Mouse (Mus musculus) megakaryocyte progenitor cell, adult 5-6 weeks (primary cell): ENCODE data around the gene Mrpl22. TPM values are rescaled to one million over a fixed set of nuclear protein-coding genes. Genes with fewer than 3 reads are reported as not detected.
A peak's percentile ranks its signal among the peaks of the same experiment; 100 is the strongest.

Experiments
- ATAC-seq: replicated peaks from 2 replicates; pipeline ENCODE4 v1.8.0; 2016; ENCODE audit warnings: mild to moderate bottlenecking, moderate TSS enrichment, inconsistent platforms; ENCODE audit not compliant: poor library complexity
- total RNA-seq, 2 experiments: library from RNA; stranded (forward) in 1 of 2; stranded (reverse) in 1 of 2; fragments of 157-497, 149-512 nt in 1 of 2; fragments of 200-1000 nt in 1 of 2; gene quantifications; 2 replicates each; pipeline versions ENCODE4 v1.2.3 to v1.2.4; 2015 to 2017

Gene Mrpl22
- total RNA-seq (2015) (76.5 and 83.3 TPM in 2 replicates), total RNA-seq (2017) (52.2 and 52.3 TPM in 2 replicates)

- peak; percentile 77 for ATAC-seq
These were observed at the start of gene Mrpl22 for GRCm38 (mm10) chr11:58171459-58172091. TSS of gene Mrpl22 (plus strand) at chr11:58171661.

GRCm38 (mm10) chr11:58123711-58124110 lies 47.8 kb upstream of the Mrpl22 start:
- no peak for ATAC-seq

GRCm38 (mm10) chr11:58125021-58125420 lies 46.4 kb upstream of the Mrpl22 start:
- ATAC-seq: no peak

GRCm38 (mm10) chr11:58126397-58127160 lies 44.9 kb upstream of the Mrpl22 start:
- peak; percentile 58 for ATAC-seq

GRCm38 (mm10) chr11:58127544-58127943 lies 43.9 kb upstream of the Mrpl22 start:
- peak; percentile 83 for ATAC-seq

- ATAC-seq: no peak
These were observed 42.1 kb upstream of the Mrpl22 start for GRCm38 (mm10) chr11:58129302-58129843.

GRCm38 (mm10) chr11:58132026-58132425 lies 39.4 kb upstream of the Mrpl22 start:
- ATAC-seq: no peak

GRCm38 (mm10) chr11:58134869-58135268 lies 36.6 kb upstream of the Mrpl22 start:
- ATAC-seq: 0 out of 2 replicates have a peak, but pooled peaks have one; percentile 29

GRCm38 (mm10) chr11:58135296-58135695 lies 36.2 kb upstream of the Mrpl22 start:
- peak; percentile 29; the same call in 1 of the 2 replicates for ATAC-seq

- ATAC-seq: no peak
These were observed 34.8 kb upstream of the Mrpl22 start for GRCm38 (mm10) chr11:58136677-58137076.

GRCm38 (mm10) chr11:58138821-58139220 lies 32.6 kb upstream of the Mrpl22 start:
- ATAC-seq: no peak

- ATAC-seq: no peak
These were observed 32.0 kb upstream of the Mrpl22 start for GRCm38 (mm10) chr11:58139466-58139865.

GRCm38 (mm10) chr11:58143704-58144426 lies 27.6 kb upstream of the Mrpl22 start:
- ATAC-seq: peak; percentile 65

- peak; percentile 69 for ATAC-seq
These were observed 25.2 kb upstream of the Mrpl22 start for GRCm38 (mm10) chr11:58146241-58146640.

GRCm38 (mm10) chr11:58155458-58155857 lies 16.0 kb upstream of the Mrpl22 start:
- no peak for ATAC-seq

- peak; percentile 60 for ATAC-seq
These were observed 14.6 kb upstream of the Mrpl22 start for GRCm38 (mm10) chr11:58156871-58157270.

GRCm38 (mm10) chr11:58165072-58165471 lies 6.4 kb upstream of the Mrpl22 start:
- ATAC-seq: 0 out of 2 replicates have a peak, but pooled peaks have one; percentile 24

- no peak for ATAC-seq
These were observed 3.7 kb upstream of the Mrpl22 start for GRCm38 (mm10) chr11:58167822-58168166.

GRCm38 (mm10) chr11:58168167-58168915 lies 3.1 kb upstream of the Mrpl22 start, which contains the start of gene Gemin5:
TSS of gene Gemin5 (minus strand) at chr11:58168539.
- peak; percentile 82 for ATAC-seq

- no peak for ATAC-seq
These were observed 1.8 kb upstream of the Mrpl22 start for GRCm38 (mm10) chr11:58169666-58170065.
